Mouse (Mus musculus) lung, adult 18-20 months (tissue): ENCODE data around the gene Defb3.
"Not testable (repeated sequence)": the region's sequence is repeated elsewhere in the genome, so short reads cannot be mapped to it uniquely, and the experiment has no call there.

Experiments used
- DNase-seq, 2 experiments: peaks; one replicate each; pipeline ENCODE4 v3.0.0; 2022; ENCODE audit warnings: mixed read lengths in 2 of 2

The Defb3 gene

DNA sequence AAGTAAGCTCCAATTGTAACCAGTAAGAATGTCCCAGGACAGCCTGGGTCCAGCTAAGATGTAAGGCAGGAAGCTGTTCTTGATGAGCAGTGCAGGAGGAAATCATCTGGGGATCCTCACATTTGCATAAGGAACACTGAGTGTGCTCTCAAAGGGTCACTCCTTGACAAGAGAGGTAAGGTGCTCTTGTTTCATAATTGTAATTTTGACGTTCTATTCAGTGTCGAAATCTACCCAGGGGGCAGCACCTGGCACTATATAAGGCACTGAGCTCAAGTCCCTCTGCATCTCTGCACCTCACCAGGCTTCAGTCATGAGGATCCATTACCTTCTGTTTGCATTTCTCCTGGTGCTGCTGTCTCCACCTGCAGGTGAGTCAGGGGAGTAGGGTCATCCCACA is at the start of gene Defb3:
Defb3 (plus strand) TSS at position 301 of the 400 bp plus-strand sequence.
- DNase-seq, result not testable (repeated sequence)

DNA sequence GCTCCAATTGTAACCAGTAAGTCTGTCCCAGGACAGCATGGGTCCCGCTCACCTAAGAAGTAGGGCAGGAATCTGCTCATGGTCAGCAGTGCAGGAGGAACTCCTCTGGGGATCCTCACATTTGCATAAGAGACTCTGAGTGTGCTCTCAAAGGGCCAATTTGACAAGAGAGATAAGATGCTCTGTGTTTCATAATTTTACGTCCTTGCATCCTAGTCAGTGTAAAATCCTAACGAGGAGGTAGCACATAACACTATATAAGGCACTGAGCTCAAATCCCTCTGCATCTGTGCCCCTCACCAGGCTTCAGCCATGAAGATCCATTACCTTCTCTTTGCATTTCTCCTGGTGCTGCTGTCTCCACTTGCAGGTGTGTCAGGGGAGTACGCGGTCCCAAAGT is 45.9 kb upstream of the Defb3 start, which contains the start of gene Defb5:
Defb5 (plus strand) TSS at position 301 of the 400 bp plus-strand sequence.
- no peak for DNase-seq

- DNase-seq, result no peak
Measured at GRCm38 (mm10) chr8:19258136-19258535, 35.0 kb upstream of the Defb3 start.

- no peak for DNase-seq
Measured at GRCm38 (mm10) chr8:19259667-19260066, 33.5 kb upstream of the Defb3 start.

- DNase-seq, result not testable (repeated sequence)
Measured at GRCm38 (mm10) chr8:19298361-19298760, 5.2 kb downstream of the Defb3 start.

DNA sequence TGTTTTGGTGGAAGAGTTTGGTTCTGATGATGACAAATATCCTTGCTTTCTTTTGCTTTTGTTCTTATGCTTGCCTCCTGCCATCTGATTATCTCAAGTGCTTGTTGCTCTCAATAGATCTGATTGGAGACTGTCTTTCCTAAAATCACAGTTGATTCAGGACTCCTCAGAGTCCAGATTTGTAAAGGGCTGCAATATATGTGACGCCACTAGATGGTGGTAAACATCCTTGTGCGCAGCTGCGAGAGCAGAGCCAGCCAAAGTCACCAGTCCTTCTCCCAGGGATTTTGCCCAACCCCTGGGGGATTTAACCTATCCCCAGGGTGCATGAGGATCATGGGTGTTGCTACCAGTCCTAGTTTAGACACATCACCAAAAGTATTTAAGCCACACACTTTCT is 38.7 kb downstream of the Defb3 start:
- DNase-seq, result no peak
